Mouse (Mus musculus): ENCODE data around the gene Krt8. TPM values are rescaled to one million over a fixed set of nuclear protein-coding genes. Genes with fewer than 3 reads are reported as not detected.

The Krt8 gene
- polyA plus RNA-seq, 1 experiment, result 0.61 TPM

DNA sequence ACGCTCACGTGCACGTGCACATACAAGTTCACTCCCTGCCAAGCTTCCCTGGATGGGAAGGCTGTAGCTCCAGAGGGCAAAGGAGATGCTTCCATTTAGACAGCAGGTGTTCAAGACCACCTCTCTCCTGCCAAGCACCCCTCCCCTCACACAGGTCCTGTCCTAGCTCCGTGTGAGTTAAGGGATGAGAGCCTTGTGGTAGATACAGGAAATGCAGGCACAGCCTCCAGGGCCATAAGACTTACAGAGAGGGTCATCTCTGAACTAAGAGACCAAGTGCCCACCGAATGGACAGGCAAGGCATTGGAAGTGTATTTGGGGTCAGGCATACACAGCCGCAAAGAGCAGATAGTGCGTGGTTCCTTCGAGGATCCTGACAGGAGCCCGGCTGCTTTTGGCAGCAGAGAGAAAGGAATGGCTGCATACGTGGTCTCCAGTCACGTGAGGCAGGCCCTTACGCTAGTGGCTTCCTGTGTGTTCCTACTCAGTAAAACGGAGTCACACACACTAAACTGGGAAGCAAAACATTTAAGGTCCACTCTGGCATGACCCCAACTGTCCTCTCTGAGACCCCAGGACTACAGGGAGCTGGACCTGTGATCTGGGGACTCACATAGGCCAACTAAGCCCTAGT lies 20.9 kb downstream of the Krt8 start:
- no peak for DNase-seq
- Histone ChIP-seq H3K4me3 (replicated peaks; ENCODE audit: insufficient read depth, low read depth, low read length) (no peak overlapping the region), H3K27ac (ENCODE audit: insufficient read depth, low read length) (no peak overlapping the region), H3K27me3 (ENCODE audit: control insufficient read depth, insufficient read depth, low read length) (no peaks in the 10 kb centered on the region), H3K4me1 (ENCODE audit: control insufficient read depth, insufficient read depth, low read length) (no peaks in the 10 kb centered on the region)
- WGBS, result 84% methylated on average over 13 of the region's 13 CpGs
- TF ChIP-seq CTCF (IDR thresholded peaks at IDR 0.05; ENCODE audit: borderline replicate concordance, insufficient read depth, low read depth, low read length) (no peak), POLR2A (IDR thresholded peaks at IDR 0.05; ENCODE audit: borderline replicate concordance, insufficient read depth, low read length) (no peak)

DNA sequence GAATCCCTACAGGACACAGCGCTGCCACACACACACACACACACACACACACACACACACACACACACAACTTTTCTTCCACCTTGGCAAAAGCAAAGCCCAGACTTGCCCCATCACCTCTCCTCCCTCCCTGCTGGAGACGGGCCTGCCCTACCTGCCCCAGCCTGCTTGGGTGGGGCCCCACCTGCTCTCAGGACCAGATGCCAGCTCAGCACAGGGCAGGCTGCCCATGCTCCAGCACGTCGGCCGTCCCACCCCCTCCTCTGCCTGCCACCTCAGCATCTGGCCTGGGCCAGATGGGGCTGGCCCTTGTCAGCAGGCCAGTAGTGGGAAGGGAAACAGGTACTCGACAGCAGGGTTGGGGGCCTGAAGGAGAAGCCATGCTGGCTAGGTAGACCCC lies 23.4 kb downstream of the Krt8 start:
- Histone ChIP-seq H3K27me3 (ENCODE audit: control insufficient read depth, insufficient read depth, low read length) (no peaks in the 10 kb centered on the region), H3K4me1 (ENCODE audit: control insufficient read depth, insufficient read depth, low read length) (0 out of 2 replicates have a peak, but pooled peaks cover 2% of the 10 kb centered on the region), H3K4me3 (replicated peaks; ENCODE audit: insufficient read depth, low read depth, low read length) (no peak overlapping the region), H3K27ac (ENCODE audit: insufficient read depth, low read length) (no peak overlapping the region)
- no peak for TF ChIP-seq CTCF (IDR thresholded peaks at IDR 0.05; ENCODE audit: borderline replicate concordance, insufficient read depth, low read depth, low read length)
- TF ChIP-seq POLR2A (IDR thresholded peaks at IDR 0.05; ENCODE audit: borderline replicate concordance, insufficient read depth, low read length), result no peak
- DNase-seq, result no peak
- 45% methylated on average over 6 of the region's 6 CpGs for WGBS

DNA sequence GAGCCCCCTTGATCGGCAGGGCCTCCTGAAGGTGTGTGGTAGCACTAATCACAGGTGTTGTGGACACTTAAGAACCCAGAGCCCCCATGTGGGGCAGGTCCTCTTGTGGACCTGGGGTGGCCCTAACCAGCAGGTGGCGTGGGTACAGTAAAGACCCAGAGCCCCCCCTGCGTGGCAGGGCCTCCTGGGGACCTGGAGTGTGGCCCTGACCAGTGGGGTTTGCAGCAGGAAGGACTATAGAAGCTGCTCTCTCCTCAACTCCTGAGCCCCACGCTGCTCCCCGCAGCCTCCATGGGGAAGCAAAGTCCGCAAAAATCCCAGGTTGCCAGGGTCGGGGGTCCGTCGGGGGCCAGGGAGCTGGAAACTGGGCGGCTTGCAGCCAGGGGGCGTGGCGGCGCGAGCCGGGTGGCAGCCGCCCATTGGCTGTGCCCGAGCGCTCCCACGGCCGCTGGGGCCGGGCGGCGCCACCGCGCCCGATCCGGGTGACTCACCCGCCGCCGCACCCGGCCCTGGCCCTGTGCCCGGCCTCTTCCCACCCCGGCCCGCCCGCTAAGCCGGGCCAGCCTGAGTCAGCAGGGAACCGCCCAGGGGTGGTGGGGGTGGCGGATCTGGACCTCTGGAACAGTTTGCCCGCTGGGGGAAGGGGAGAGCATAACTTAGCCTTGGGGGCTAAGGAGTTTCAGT lies 27.1 kb downstream of the Krt8 start:
- TF ChIP-seq POLR2A (IDR thresholded peaks at IDR 0.05; ENCODE audit: borderline replicate concordance, insufficient read depth, low read length) (no peak), CTCF (IDR thresholded peaks at IDR 0.05; ENCODE audit: borderline replicate concordance, insufficient read depth, low read depth, low read length) (no peak)
- DNase-seq, result peak; percentile 65 to 69
- 0 out of 2 replicates have a peak, but pooled peaks cover 2% of the 10 kb centered on the region for H3K4me1 ChIP-seq (ENCODE audit: control insufficient read depth, insufficient read depth, low read length)
- H3K27me3 ChIP-seq (ENCODE audit: control insufficient read depth, insufficient read depth, low read length), result no peaks in the 10 kb centered on the region
- H3K27ac ChIP-seq (ENCODE audit: insufficient read depth, low read length), result no peak overlapping the region
- WGBS, result 5% methylated on average over 39 of the region's 39 CpGs
- H3K4me3 ChIP-seq (replicated peaks; ENCODE audit: insufficient read depth, low read depth, low read length), result no peak overlapping the region

DNA sequence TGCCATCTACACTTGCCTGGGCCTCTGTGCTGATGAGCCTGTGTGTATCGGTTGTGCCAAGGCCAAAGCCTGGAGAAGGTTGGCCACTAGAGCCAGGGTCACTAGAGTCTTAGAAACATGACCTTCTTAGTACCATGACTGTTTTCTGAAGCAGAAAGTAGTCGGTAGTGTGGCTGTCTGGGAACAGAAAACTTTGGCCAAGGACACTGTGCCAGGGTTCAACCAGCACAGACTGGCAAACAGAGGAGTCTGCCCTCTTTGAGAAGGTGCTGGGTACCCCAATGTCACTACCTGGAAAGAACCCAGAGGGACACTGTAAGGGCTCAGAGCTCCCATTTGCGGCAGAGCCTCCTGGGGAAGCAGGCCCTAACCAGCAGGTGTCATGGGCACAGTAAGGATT lies 27.6 kb downstream of the Krt8 start:
- no peak overlapping the region for H3K27ac ChIP-seq (ENCODE audit: insufficient read depth, low read length)
- 69% methylated on average over 3 of the region's 3 CpGs for WGBS
- no peak for DNase-seq
- H3K4me3 ChIP-seq (replicated peaks; ENCODE audit: insufficient read depth, low read depth, low read length), result no peak overlapping the region
- 0 out of 2 replicates have a peak, but pooled peaks cover 2% of the 10 kb centered on the region for H3K4me1 ChIP-seq (ENCODE audit: control insufficient read depth, insufficient read depth, low read length)
- TF ChIP-seq CTCF (IDR thresholded peaks at IDR 0.05; ENCODE audit: borderline replicate concordance, insufficient read depth, low read depth, low read length) (no peak), POLR2A (IDR thresholded peaks at IDR 0.05; ENCODE audit: borderline replicate concordance, insufficient read depth, low read length) (no peak)
- no peaks in the 10 kb centered on the region for H3K27me3 ChIP-seq (ENCODE audit: control insufficient read depth, insufficient read depth, low read length)

DNA sequence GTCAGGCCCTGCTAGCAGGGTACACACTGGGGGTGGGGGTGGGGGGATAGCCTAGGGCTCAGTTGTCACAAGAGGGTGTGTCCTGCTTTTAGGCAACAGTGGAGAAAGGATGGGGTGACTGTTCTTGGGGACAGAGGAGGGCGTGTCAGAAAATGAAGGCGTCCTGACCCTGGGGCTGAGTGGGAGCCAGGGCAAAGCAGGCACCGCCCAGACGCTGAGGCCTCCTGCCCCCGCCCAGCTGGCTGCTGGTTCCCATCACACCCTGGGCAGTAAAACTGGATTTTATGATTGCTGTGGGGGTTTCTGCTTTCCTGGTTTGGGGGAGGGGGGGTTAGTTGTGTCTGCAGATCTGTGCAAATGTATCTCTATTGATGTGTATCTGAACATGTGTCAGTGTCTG lies 28.3 kb downstream of the Krt8 start:
- no peak overlapping the region for H3K4me3 ChIP-seq (replicated peaks; ENCODE audit: insufficient read depth, low read depth, low read length)
- H3K4me1 ChIP-seq (ENCODE audit: control insufficient read depth, insufficient read depth, low read length), result 0 out of 2 replicates have a peak, but pooled peaks cover 2% of the 10 kb centered on the region
- no peak for TF ChIP-seq POLR2A (IDR thresholded peaks at IDR 0.05; ENCODE audit: borderline replicate concordance, insufficient read depth, low read length)
- no peak for TF ChIP-seq CTCF (IDR thresholded peaks at IDR 0.05; ENCODE audit: borderline replicate concordance, insufficient read depth, low read depth, low read length)
- WGBS, result 90% methylated on average over 5 of the region's 5 CpGs
- no peak for DNase-seq
- H3K27me3 ChIP-seq (ENCODE audit: control insufficient read depth, insufficient read depth, low read length), result no peaks in the 10 kb centered on the region
- H3K27ac ChIP-seq (ENCODE audit: insufficient read depth, low read length), result no peak overlapping the region

DNA sequence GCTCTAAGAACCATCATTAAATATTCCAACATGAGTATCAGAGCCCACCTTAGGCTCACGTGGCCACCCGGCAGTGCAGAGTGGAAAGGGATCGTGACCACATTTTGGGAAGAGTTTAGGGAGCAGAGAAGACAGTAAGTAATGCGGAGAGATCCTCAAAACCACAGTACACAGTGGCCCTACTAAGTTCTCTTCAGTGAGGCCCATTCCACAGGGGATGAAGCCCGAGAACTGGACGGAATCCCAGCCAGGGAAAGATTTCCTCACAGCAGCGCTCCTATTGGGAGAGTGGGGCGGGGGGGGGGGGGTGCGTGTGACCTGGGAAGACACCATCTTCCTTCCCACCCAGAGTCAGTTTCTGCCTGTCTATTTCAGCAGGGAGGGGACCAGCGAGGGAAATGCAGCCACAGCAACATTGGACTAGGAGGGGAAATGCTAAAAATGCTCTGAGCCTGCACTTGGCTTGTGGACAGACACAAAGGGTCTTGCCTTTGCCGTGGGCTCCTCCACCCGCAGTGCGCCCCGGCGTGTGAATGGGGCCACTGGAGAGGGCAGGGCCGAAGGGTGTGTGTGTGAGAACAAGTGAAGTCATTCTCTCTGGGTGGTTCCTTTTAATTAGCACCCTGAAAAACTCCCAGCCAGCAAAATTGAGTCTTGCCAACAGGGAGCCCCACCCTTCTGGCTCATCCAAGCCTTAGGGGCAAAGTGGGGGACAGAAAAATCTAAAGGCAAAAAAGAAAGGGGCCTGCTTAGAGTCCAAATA lies 30.0 kb downstream of the Krt8 start:
- H3K4me1 ChIP-seq (ENCODE audit: control insufficient read depth, insufficient read depth, low read length), result 0 out of 2 replicates have a peak, but pooled peaks cover 2% of the 10 kb centered on the region
- TF ChIP-seq CTCF (IDR thresholded peaks at IDR 0.05; ENCODE audit: borderline replicate concordance, insufficient read depth, low read depth, low read length) (no peak), POLR2A (IDR thresholded peaks at IDR 0.05; ENCODE audit: borderline replicate concordance, insufficient read depth, low read length) (no peak)
- no peak overlapping the region for H3K4me3 ChIP-seq (replicated peaks; ENCODE audit: insufficient read depth, low read depth, low read length)
- DNase-seq, result no peak
- WGBS, result 52% methylated on average over 16 of the region's 16 CpGs
- no peak overlapping the region for H3K27ac ChIP-seq (ENCODE audit: insufficient read depth, low read length)
- no peaks in the 10 kb centered on the region for H3K27me3 ChIP-seq (ENCODE audit: control insufficient read depth, insufficient read depth, low read length)

DNA sequence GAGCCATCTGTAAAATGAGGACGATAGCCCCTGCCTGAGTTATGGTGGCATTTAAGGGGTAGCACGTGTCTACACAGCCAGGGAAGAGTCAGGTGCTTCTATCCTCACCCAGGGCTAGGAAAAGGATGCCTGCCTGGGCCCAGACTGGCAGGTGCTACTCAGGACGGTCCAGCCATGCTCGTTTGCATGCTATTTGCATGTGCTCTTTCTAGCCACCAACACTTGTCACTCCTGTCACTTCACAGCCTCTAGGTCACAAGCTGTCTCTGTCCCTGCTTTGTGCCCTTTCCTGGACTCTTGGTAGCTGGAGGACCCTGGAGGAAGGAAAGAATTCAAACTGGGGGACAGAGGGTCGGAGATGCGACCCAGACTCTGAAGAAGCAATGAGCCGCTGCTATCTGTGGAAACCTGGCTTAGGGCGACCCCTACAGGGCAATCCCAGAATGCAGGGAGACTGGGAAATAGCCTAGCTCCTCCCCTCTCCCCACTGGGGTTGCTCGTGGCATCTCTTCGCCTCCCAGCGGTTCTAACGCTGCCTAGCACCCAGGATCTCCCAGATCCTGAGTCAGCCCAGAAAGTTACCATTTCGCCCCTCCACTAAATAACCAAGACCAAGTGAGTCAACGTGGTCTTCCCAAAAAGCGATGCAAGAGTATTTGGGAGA lies 30.7 kb downstream of the Krt8 start:
- no peak overlapping the region for H3K4me3 ChIP-seq (replicated peaks; ENCODE audit: insufficient read depth, low read depth, low read length)
- no peak overlapping the region for H3K27ac ChIP-seq (ENCODE audit: insufficient read depth, low read length)
- H3K27me3 ChIP-seq (ENCODE audit: control insufficient read depth, insufficient read depth, low read length), result no peaks in the 10 kb centered on the region
- WGBS, result 14% methylated on average over 15 of the region's 15 CpGs
- DNase-seq, result peak; percentile 70 to 84
- TF ChIP-seq POLR2A (IDR thresholded peaks at IDR 0.05; ENCODE audit: borderline replicate concordance, insufficient read depth, low read length), result no peak
- TF ChIP-seq CTCF (IDR thresholded peaks at IDR 0.05; ENCODE audit: borderline replicate concordance, insufficient read depth, low read depth, low read length), result peak; percentile 87
- H3K4me1 ChIP-seq (ENCODE audit: control insufficient read depth, insufficient read depth, low read length), result 0 out of 2 replicates have a peak, but pooled peaks cover 2% of the 10 kb centered on the region
